Mouse (Mus musculus) embryonic facial prominence, embryonic 13.5 days (tissue): ENCODE measurements around the gene Spns3. TPM values are rescaled to one million over a fixed set of nuclear protein-coding genes. Genes with fewer than 3 reads are reported as not detected.

Experiments used
- ATAC-seq: fragments of 200-750 bp; cut with Nextera tagmentation; 2 replicates; pipeline ENCODE4 v1.8.0; 2017; ENCODE audit warnings: low read depth; ENCODE audit not compliant: insufficient number of reproducible peaks, insufficient read depth, low FRiP score, low TSS enrichment
- H3K27ac ChIP-seq: fragments of 300-500 bp; sonication (generic); 2 replicates; pipeline ENCODE4 v1.5.1; 2015; ENCODE audit warnings: moderate library complexity, mild to moderate bottlenecking, inconsistent platforms
- H3K27me3 ChIP-seq: fragments of 300-500 bp; sonication (generic); 2 replicates; pipeline ENCODE4 v1.6.1; 2015; ENCODE audit warnings: mild to moderate bottlenecking, inconsistent platforms
- H3K36me3 ChIP-seq: fragments of 300-500 bp; sonication (generic); 2 replicates; pipeline ENCODE4 v1.6.1; 2015; ENCODE audit warnings: mild to moderate bottlenecking, inconsistent platforms
- H3K4me1 ChIP-seq: fragments of 300-500 bp; sonication (generic); 2 replicates; pipeline ENCODE4 v1.6.1; 2015; ENCODE audit warnings: inconsistent platforms
- H3K4me2 ChIP-seq: fragments of 300-500 bp; sonication (generic); 2 replicates; pipeline ENCODE4 v1.6.1; 2015; ENCODE audit warnings: moderate library complexity, mild to moderate bottlenecking, inconsistent platforms
- H3K4me3 ChIP-seq: fragments of 300-500 bp; sonication (generic); 2 replicates; pipeline ENCODE4 v1.5.1; 2015; ENCODE audit warnings: mild to moderate bottlenecking, inconsistent platforms
- H3K9ac ChIP-seq: fragments of 300-500 bp; sonication (generic); 2 replicates; pipeline ENCODE4 v1.6.1; 2015; ENCODE audit warnings: mild to moderate bottlenecking, inconsistent platforms
- H3K9me3 ChIP-seq: fragments of 300-500 bp; sonication (generic); 2 replicates; pipeline ENCODE4 v1.6.1; 2016; ENCODE audit warnings: inconsistent platforms
- WGBS: fragments of 180-500 bp; shearing (Covaris S2); methylation state at CpG from one replicate; pipeline ENCODE4 v1.1.7; 2015; ENCODE audit warnings: mixed read lengths; 5-methylcytosine and 5-hydroxymethylcytosine counted together
- polyA plus RNA-seq: library from polyadenylated mRNA; unstranded; fragments of >200 nt; fragmentation: Nextera tagmentation; extraction: Ambion mirVana; gene quantifications from 2 replicates; pipeline ENCODE4 v1.2.1, GENCODE M21; 2015

Spns3 gene
- polyA plus RNA-seq, 1 experiment from 2014 or later, result 0.27 TPM

DNA sequence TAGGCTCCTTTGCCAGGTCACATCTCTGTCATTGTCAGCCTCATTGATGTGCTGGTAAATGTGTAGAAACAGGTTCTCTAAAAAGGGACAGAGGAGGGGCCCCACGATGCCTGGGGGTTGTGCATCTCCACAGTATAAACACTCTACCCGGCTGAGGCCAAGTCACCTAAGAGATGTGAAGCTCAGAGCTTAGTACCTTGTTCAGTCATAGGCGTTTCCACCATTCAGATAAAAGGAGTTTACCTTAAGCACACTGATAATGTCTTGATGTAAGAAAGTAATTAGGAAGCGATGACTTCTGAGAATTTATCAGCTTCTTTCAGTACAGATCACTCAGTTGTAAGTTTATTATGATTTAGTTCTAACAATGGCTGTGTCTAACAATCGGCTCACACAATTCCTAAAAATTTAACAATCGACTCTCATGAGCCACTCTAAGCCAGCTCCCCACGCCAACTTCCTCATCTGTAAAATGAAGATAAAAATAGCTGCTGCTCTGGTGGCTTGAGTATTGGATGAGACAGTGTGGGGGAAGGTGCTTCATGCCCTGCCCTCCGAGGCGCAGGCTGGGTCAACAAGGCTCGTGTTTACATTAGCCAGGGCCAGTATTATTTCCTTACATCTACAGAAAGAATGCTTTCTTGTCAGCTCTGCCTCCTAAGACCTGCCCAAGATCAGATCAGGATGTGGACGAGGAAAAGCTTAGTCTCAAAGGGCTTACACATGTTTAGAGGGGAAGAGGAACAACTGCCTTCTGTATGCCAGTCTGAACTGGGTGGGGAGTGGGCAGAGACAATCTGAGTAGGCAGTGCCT is 83.4 kb downstream of the Spns3 start:
- Histone ChIP-seq H3K4me1 (peaks cover 29% of the 10 kb centered on the region), H3K36me3 (no peaks in the 10 kb centered on the region), H3K27me3 (no peaks in the 10 kb centered on the region), H3K9ac (no peak overlapping the region), H3K9me3 (no peaks in the 10 kb centered on the region), H3K4me3 (no peak overlapping the region), H3K4me2 (peak overlapping the region; percentile 2; the same call in 1 of the 2 replicates), H3K27ac (peak overlapping the region; percentile 55; the same call in 1 of the 2 replicates)
- no peak for ATAC-seq
- WGBS, result 32% methylated on average over 11 of the region's 11 CpGs

DNA sequence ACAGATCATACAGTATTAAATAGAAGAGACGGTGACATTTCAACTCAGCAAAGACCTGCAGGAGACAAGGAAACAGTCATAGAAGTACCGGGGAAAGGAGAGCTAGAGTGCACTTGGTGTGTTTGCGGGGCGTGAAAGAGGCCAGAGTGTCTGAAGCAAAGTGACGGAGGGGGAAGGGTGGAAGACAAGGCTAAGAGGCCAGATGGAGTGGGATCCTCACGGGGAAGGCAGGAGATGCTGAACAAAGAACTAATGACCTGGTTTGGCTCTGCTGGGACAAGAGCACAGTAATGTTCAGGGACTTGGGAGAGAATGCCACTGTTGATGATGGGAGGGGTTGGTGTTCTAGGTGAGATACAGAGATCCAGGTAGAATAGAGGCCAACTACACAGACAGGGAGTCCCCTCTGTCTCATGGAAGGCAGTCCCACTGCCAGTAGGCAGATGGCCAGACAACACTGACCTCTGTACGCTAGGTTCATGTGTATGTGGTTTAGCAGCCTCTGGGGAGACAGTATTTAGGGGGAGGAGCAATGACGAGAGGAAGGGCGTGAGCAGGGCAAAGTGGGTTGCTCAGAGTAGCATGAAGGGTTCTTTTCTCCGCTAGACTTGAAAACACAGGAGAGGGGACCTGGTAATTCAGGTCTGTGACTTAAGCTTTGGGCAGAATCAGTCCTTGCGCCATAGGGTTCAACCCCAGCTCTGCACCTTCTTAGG is 84.2 kb downstream of the Spns3 start:
- Histone ChIP-seq H3K27me3 (no peaks in the 10 kb centered on the region), H3K4me2 (no peak overlapping the region), H3K27ac (peak overlapping the region; percentile 55; the same call in 1 of the 2 replicates), H3K9ac (no peak overlapping the region), H3K36me3 (no peaks in the 10 kb centered on the region), H3K4me1 (peaks cover 29% of the 10 kb centered on the region), H3K4me3 (no peak overlapping the region), H3K9me3 (no peaks in the 10 kb centered on the region)
- no peak for ATAC-seq
- 58% methylated on average over 11 of the region's 11 CpGs for WGBS

DNA sequence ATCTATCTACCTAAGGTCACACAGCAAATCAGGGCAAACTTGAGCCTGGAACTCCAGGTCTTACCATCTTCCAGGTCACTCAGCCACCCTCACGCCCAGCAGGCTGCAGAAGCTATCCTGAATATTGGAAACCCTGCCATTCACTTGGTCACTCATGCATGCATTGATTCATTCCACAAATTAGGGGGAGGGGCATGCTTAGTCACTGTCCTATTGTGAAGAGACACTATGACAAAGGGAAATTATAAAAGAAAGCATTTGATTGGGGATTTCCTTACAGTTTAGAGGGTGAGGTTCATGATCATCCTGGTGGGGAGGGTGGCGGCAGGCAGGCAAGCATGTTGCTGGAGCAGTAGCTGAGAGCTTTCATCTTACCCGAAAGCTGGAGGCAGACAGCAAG is 85.5 kb downstream of the Spns3 start:
- Histone ChIP-seq H3K4me3 (no peak overlapping the region), H3K27me3 (no peaks in the 10 kb centered on the region), H3K9me3 (no peaks in the 10 kb centered on the region), H3K36me3 (no peaks in the 10 kb centered on the region), H3K4me1 (peaks cover 29% of the 10 kb centered on the region), H3K9ac (no peak overlapping the region), H3K27ac (no peak overlapping the region), H3K4me2 (no peak overlapping the region)
- WGBS, result 64% methylated on average over 3 of the region's 3 CpGs
- ATAC-seq, result no peak

DNA sequence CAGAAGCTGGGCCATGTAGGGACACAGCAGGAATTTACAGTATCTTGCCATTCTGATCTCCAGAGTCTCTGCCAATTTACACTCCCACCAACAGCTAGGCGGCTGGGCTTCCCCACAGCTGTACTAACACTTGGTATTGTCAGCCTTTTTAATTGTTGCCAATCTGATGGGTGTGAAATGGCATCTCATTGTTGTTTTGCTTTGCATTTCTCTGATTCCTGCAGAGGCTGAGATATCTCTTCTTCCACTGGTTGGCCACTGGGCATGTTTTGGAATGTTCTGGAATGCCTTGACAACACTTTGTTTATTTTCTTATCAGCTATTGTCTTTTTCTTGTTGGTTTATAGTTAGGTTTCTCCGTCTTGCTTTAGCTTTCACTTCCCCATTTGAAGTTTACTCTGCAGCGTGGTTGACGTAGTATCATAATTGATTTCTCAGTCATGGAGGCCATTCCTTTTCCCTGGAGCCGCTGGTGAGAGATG is 88.8 kb downstream of the Spns3 start:
- WGBS, result 49% methylated on average over 5 of the region's 5 CpGs

DNA sequence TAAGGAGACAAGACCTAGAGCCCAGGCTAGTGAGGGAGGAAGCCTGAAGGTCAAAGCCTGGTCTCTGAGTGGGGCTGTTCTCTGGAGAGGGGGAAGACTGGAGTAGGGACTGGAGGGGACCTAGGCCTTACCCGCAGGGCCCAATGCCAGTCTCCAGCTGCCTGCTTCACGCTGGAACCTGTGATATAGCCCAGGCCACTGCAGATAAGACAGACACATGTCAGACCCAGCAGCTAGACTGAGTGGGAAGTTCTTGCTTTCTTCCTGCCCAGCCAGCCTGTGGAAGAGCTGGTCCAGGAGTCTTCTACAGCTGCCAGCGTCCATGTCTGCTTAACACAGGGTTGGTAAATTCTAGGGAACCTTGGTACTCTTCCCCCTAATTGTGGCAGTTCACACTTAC is 91.8 kb downstream of the Spns3 start:
- H3K9ac ChIP-seq, result no peak overlapping the region
- H3K4me3 ChIP-seq, result no peak overlapping the region
- 78% methylated on average over 3 of the region's 3 CpGs for WGBS
- no peaks in the 10 kb centered on the region for H3K27me3 ChIP-seq
- H3K36me3 ChIP-seq, result no peaks in the 10 kb centered on the region
- no peaks in the 10 kb centered on the region for H3K9me3 ChIP-seq
- no peak for ATAC-seq
- no peak overlapping the region for H3K4me2 ChIP-seq
- no peaks in the 10 kb centered on the region for H3K4me1 ChIP-seq
- peak overlapping the region; percentile 28; the same call in 1 of the 2 replicates for H3K27ac ChIP-seq

More for the DNA sequence above, 88.8 kb downstream of the Spns3 start:
- Histone ChIP-seq H3K36me3 (no peaks in the 10 kb centered on the region), H3K9me3 (no peaks in the 10 kb centered on the region), H3K4me2 (no peak overlapping the region), H3K27me3 (no peaks in the 10 kb centered on the region), H3K27ac (no peak overlapping the region), H3K4me3 (no peak overlapping the region), H3K9ac (no peak overlapping the region), H3K4me1 (peaks cover 7% of the 10 kb centered on the region; the same call in 1 of the 2 replicates)
- ATAC-seq, result no peak

DNA sequence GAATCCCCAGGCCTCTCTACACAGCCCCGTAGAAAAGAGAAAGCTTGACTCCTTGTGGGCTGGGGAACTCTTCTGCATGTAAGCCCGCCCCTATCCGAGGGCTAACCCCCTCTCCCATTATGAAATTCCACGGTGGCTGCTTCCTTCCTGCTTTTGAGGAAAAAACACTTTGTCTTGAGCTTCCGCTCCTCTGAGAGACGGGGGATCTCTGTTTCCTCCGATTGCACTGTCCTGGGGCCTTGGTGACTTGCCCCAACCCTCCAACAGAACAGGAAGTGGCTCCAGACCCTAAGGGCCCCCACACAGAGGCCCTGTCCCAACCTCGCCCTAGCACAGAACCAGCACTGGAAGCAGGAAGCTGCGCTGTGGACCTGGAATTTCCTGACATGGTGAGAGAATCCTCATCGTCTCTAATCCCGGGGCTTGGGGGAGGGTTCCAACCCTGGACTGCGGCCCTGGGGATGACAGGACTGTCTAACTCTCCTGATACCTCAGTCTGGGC is 92.3 kb downstream of the Spns3 start:
- H3K9me3 ChIP-seq, result no peaks in the 10 kb centered on the region
- H3K4me2 ChIP-seq, result no peak overlapping the region
- ATAC-seq, result no peak
- H3K9ac ChIP-seq, result no peak overlapping the region
- no peaks in the 10 kb centered on the region for H3K27me3 ChIP-seq
- H3K4me1 ChIP-seq, result no peaks in the 10 kb centered on the region
- no peak overlapping the region for H3K4me3 ChIP-seq
- WGBS, result 36% methylated on average over 12 of the region's 12 CpGs
- H3K27ac ChIP-seq, result peak overlapping the region; percentile 28; the same call in 1 of the 2 replicates
- H3K36me3 ChIP-seq, result peaks cover 2% of the 10 kb centered on the region; the same call in 1 of the 2 replicates

DNA sequence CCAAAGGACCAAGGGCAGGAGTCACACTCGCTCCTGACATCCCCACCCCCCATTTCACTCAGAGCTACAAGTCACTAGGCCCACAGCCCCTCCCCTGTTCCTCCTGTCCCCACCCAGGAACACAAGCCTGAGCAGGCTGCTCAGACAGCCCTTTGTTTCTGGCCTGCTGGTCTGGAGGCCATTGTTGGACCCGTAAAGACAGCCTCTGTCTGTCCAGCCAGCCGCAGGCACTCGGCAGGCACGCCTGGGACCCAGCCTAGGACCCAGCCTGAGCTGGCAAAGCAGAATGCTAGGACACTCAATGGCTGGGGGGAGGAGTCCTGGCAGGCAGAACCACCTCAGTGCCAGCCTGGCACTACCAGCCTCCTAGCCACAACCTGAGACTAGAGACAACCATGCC is 94.6 kb downstream of the Spns3 start:
- H3K4me2 ChIP-seq, result no peak overlapping the region
- H3K27ac ChIP-seq, result no peak overlapping the region
- no peaks in the 10 kb centered on the region for H3K27me3 ChIP-seq
- peaks cover 25% of the 10 kb centered on the region for H3K36me3 ChIP-seq
- no peaks in the 10 kb centered on the region for H3K4me1 ChIP-seq
- no peak overlapping the region for H3K4me3 ChIP-seq
- ATAC-seq, result no peak
- H3K9ac ChIP-seq, result 0 out of 2 replicates have a peak overlapping the region, but pooled peaks have one; percentile 21
- no peaks in the 10 kb centered on the region for H3K9me3 ChIP-seq
- WGBS, result 25% methylated on average over 5 of the region's 5 CpGs

DNA sequence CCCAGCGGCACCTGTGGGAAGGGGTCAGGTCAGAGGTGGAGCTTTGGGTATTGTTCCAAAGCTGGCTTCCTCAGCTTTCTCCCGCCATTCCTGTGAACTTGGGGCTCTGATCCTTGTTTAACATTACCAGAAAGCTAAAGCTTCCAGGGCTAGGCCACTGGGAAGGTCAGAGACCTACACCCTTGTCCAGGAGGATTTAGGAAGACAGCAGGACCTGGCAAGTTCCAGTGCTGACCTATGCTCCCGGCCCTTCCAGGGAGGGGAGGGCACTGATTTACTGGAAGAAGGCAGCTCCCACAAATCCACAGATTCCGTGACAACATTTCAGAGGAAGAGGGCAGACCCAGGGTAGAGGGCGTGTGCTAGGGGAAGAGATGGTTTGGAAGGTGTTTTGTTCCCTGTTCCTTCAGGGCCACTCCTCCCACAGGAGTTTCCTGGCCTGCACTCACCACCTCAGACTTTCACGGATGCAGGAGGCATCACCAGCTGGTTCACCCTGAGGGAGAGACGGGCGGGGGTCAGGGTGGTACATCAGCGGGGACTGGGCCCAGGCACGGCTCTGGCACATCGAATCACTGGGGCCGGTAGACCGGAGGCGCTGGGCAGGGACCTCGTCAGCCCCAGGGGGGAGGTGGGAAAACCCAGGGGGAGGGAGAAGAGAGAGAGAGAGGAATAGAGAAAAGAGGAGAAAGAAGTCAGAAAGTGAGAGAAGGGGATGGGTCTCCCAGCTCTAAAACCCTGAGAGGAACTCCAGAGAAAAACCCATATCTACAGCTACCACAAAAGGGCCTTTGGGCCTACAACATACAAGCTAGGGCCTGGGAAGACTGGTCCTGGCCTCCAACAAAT is 97.0 kb downstream of the Spns3 start:
- WGBS, result 49% methylated on average over 15 of the region's 15 CpGs
- no peak for ATAC-seq
- Histone ChIP-seq H3K27ac (no peak overlapping the region), H3K4me2 (no peak overlapping the region), H3K36me3 (peaks cover 48% of the 10 kb centered on the region), H3K9me3 (no peaks in the 10 kb centered on the region), H3K4me3 (no peak overlapping the region), H3K4me1 (no peaks in the 10 kb centered on the region), H3K27me3 (no peaks in the 10 kb centered on the region), H3K9ac (no peak overlapping the region)

DNA sequence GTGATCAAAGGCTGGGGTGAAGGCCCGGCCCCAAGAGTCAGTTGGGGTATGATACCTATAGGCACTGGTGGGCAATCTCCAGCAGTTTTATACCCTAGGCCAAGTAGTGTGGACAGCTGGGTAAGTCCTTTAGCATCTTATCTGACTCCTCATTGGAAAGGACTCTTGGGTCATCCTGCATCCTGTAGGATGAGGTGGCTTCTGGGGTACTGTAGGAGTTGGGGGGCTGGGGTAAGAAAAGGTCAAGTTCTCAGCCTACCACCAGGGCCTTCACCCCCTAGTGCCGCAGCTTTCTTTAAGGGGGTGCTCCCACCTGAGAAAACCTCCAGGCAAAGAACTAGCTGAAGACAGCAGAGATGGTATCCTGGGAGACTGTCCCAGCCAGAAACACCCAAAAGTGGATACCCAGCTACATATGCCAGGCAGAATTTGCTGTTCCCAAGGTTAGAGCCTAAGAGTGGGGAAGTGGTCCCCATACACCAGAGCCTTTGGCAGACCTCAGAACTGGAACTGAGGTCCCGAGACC is 98.1 kb downstream of the Spns3 start:
- H3K9me3 ChIP-seq, result no peaks in the 10 kb centered on the region
- no peaks in the 10 kb centered on the region for H3K27me3 ChIP-seq
- WGBS, result 84% methylated on average over 3 of the region's 3 CpGs
- no peak overlapping the region for H3K9ac ChIP-seq
- peaks cover 60% of the 10 kb centered on the region for H3K36me3 ChIP-seq
- no peak overlapping the region for H3K4me3 ChIP-seq
- no peak for ATAC-seq
- no peaks in the 10 kb centered on the region for H3K4me1 ChIP-seq
- H3K27ac ChIP-seq, result no peak overlapping the region
- H3K4me2 ChIP-seq, result no peak overlapping the region

DNA sequence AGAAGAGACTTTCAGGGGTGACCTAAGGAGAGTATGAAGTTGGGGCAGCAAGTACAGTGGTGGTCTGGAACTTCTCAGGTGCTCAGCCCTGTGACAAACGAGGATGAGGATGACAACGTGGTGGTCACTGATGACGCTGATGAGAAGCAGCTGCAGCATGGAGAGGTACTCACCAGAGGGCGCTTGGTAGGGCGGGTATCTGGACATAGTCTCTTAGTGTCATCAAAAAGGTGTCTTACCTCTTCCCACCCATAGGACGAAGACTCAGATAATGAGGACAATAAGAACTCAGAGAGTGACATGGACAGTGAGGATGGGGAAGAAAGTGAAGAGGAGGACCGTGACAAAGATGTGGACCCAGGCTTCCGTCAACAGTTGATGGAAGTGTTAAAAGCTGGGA is 102.8 kb downstream of the Spns3 start:
- no peak overlapping the region for H3K4me3 ChIP-seq
- H3K36me3 ChIP-seq, result peaks cover 100% of the 10 kb centered on the region
- no peaks in the 10 kb centered on the region for H3K27me3 ChIP-seq
- H3K27ac ChIP-seq, result no peak overlapping the region
- no peak overlapping the region for H3K4me2 ChIP-seq
- 84% methylated on average over 8 of the region's 8 CpGs for WGBS
- no peak for ATAC-seq
- peaks cover 2% of the 10 kb centered on the region for H3K4me1 ChIP-seq
- H3K9me3 ChIP-seq, result no peaks in the 10 kb centered on the region
- H3K9ac ChIP-seq, result no peak overlapping the region
